Mouse (Mus musculus): ENCODE results near the gene Ddost. TPM values are rescaled to one million over a fixed set of nuclear protein-coding genes. Genes with fewer than 3 reads are reported as not detected.

Gene Ddost
- polyA plus RNA-seq, 1 experiment from 2014 or later = 379 TPM

GRCm38 (mm10) chr4:138311595-138311994 lies 7.1 kb downstream of the Ddost start:
- no peak overlapping the region for H3K4me2 ChIP-seq
- H3K27me3 ChIP-seq (ENCODE audit: insufficient read depth, low read length) = no peaks in the 10 kb centered on the region
- ATAC-seq (ENCODE audit: insufficient read depth) (peak; percentile 36; the same call in 1 of the 2 replicates), DNase-seq (peak; percentile 56)
- peaks cover 88% of the 10 kb centered on the region for H3K36me3 ChIP-seq (ENCODE audit: insufficient read depth)
- no peak overlapping the region for H3K27ac ChIP-seq (ENCODE audit: low read depth)
- 46% methylated on average over 8 of the region's 8 CpGs for WGBS
- no peaks in the 10 kb centered on the region for H3K4me1 ChIP-seq (ENCODE audit: insufficient read depth)
- no peak overlapping the region for H3K9ac ChIP-seq
- peak; percentile 84 for TF ChIP-seq CTCF (IDR thresholded peaks at IDR 0.05; ENCODE audit: low read depth)
- no peaks in the 10 kb centered on the region for H3K9me3 ChIP-seq (ENCODE audit: low read depth, low read length)
- H3K4me3 ChIP-seq (ENCODE audit: low read depth, low read length) = no peak overlapping the region

- ATAC-seq (ENCODE audit: insufficient read depth) (no peak), DNase-seq (no peak)
- Histone ChIP-seq H3K9ac (no peak overlapping the region), H3K4me2 (no peak overlapping the region), H3K4me1 (ENCODE audit: insufficient read depth) (no peaks in the 10 kb centered on the region), H3K27me3 (ENCODE audit: insufficient read depth, low read length) (no peaks in the 10 kb centered on the region), H3K36me3 (ENCODE audit: insufficient read depth) (peaks cover 88% of the 10 kb centered on the region), H3K27ac (ENCODE audit: low read depth) (no peak overlapping the region), H3K9me3 (ENCODE audit: low read depth, low read length) (no peaks in the 10 kb centered on the region), H3K4me3 (ENCODE audit: low read depth, low read length) (no peak overlapping the region)
- no peak for TF ChIP-seq CTCF (IDR thresholded peaks at IDR 0.05; ENCODE audit: low read depth)
- 95% methylated on average over 3 of the region's 3 CpGs for WGBS
These were observed 7.6 kb downstream of the Ddost start for GRCm38 (mm10) chr4:138312105-138312504.

GRCm38 (mm10) chr4:138313021-138313420 lies 8.5 kb downstream of the Ddost start:
- Histone ChIP-seq H3K27ac (ENCODE audit: low read depth) (no peak overlapping the region), H3K9ac (no peak overlapping the region), H3K4me2 (no peak overlapping the region), H3K27me3 (ENCODE audit: insufficient read depth, low read length) (no peaks in the 10 kb centered on the region), H3K4me3 (ENCODE audit: low read depth, low read length) (no peak overlapping the region), H3K4me1 (ENCODE audit: insufficient read depth) (no peaks in the 10 kb centered on the region), H3K36me3 (ENCODE audit: insufficient read depth) (peaks cover 86% of the 10 kb centered on the region), H3K9me3 (ENCODE audit: low read depth, low read length) (no peaks in the 10 kb centered on the region)
- DNase-seq = no peak
- WGBS = 90% methylated on average over 11 of the region's 11 CpGs
- TF ChIP-seq CTCF (IDR thresholded peaks at IDR 0.05; ENCODE audit: low read depth) = no peak
- no peak for ATAC-seq (ENCODE audit: insufficient read depth)

- DNase-seq = no peak
- Histone ChIP-seq H3K27ac (ENCODE audit: low read depth) (no peak overlapping the region), H3K4me1 (ENCODE audit: insufficient read depth) (no peaks in the 10 kb centered on the region), H3K4me3 (ENCODE audit: low read depth, low read length) (no peak overlapping the region), H3K36me3 (ENCODE audit: insufficient read depth) (peaks cover 78% of the 10 kb centered on the region), H3K27me3 (ENCODE audit: insufficient read depth, low read length) (no peaks in the 10 kb centered on the region), H3K9me3 (ENCODE audit: low read depth, low read length) (no peaks in the 10 kb centered on the region), H3K9ac (no peak overlapping the region), H3K4me2 (no peak overlapping the region)
- ATAC-seq (ENCODE audit: insufficient read depth) = no peak
- TF ChIP-seq CTCF (IDR thresholded peaks at IDR 0.05; ENCODE audit: low read depth) = no peak
- 87% methylated on average over 4 of the region's 4 CpGs for WGBS
These were observed 9.3 kb downstream of the Ddost start for GRCm38 (mm10) chr4:138313795-138314194.

- TF ChIP-seq CTCF (IDR thresholded peaks at IDR 0.05; ENCODE audit: low read depth) = peak; percentile 70
These were observed 11.3 kb downstream of the Ddost start for GRCm38 (mm10) chr4:138315781-138316180.

GRCm38 (mm10) chr4:138316369-138316768 lies 11.8 kb downstream of the Ddost start:
- peak; percentile 22; the same call in 1 of the 2 replicates for TF ChIP-seq CTCF (IDR thresholded peaks at IDR 0.05; ENCODE audit: low read depth)
- Histone ChIP-seq H3K27ac (ENCODE audit: low read depth) (no peak overlapping the region), H3K9me3 (ENCODE audit: low read depth, low read length) (no peaks in the 10 kb centered on the region), H3K36me3 (ENCODE audit: insufficient read depth) (peaks cover 54% of the 10 kb centered on the region), H3K4me2 (no peak overlapping the region), H3K27me3 (ENCODE audit: insufficient read depth, low read length) (no peaks in the 10 kb centered on the region), H3K9ac (no peak overlapping the region), H3K4me1 (ENCODE audit: insufficient read depth) (no peaks in the 10 kb centered on the region), H3K4me3 (ENCODE audit: low read depth, low read length) (no peak overlapping the region)
- DNase-seq (no peak), ATAC-seq (ENCODE audit: insufficient read depth) (no peak)
- 89% methylated on average over 6 of the region's 6 CpGs for WGBS

More at GRCm38 (mm10) chr4:138315781-138316180, 11.3 kb downstream of the Ddost start:
- Histone ChIP-seq H3K4me2 (no peak overlapping the region), H3K4me3 (ENCODE audit: low read depth, low read length) (no peak overlapping the region), H3K27me3 (ENCODE audit: insufficient read depth, low read length) (no peaks in the 10 kb centered on the region), H3K4me1 (ENCODE audit: insufficient read depth) (no peaks in the 10 kb centered on the region), H3K36me3 (ENCODE audit: insufficient read depth) (peaks cover 60% of the 10 kb centered on the region), H3K9me3 (ENCODE audit: low read depth, low read length) (no peaks in the 10 kb centered on the region), H3K9ac (no peak overlapping the region), H3K27ac (ENCODE audit: low read depth) (no peak overlapping the region)
- ATAC-seq (ENCODE audit: insufficient read depth) = no peak
- peak; percentile 50 for DNase-seq
- WGBS = 69% methylated on average over 9 of the region's 9 CpGs

GRCm38 (mm10) chr4:138318509-138319266 lies 14.2 kb downstream of the Ddost start:
- H3K36me3 ChIP-seq (ENCODE audit: insufficient read depth) = peaks cover 31% of the 10 kb centered on the region
- H3K4me1 ChIP-seq (ENCODE audit: insufficient read depth) = no peaks in the 10 kb centered on the region
- H3K9me3 ChIP-seq (ENCODE audit: low read depth, low read length) = no peaks in the 10 kb centered on the region
- ATAC-seq (ENCODE audit: insufficient read depth) (peak; percentile 59), DNase-seq (peak; percentile 78)
- H3K27me3 ChIP-seq (ENCODE audit: insufficient read depth, low read length) = no peaks in the 10 kb centered on the region
- TF ChIP-seq CTCF (IDR thresholded peaks at IDR 0.05; ENCODE audit: low read depth) = peak; percentile 87
- WGBS = 51% methylated on average over 6 of the region's 6 CpGs
- H3K27ac ChIP-seq (ENCODE audit: low read depth) = no peak overlapping the region
- no peak overlapping the region for H3K4me3 ChIP-seq (ENCODE audit: low read depth, low read length)
- H3K9ac ChIP-seq = no peak overlapping the region
- no peak overlapping the region for H3K4me2 ChIP-seq
